ENCODE assay signal across 9 mouse cellular contexts in genomic region chr6:52160511-52161335, GRCm38 (mm10). TPM values are rescaled to one million over a fixed set of nuclear protein-coding genes. Genes with fewer than 3 reads are reported as not detected.
DNase-seq lines count a peak whose midpoint lies in the region; ATAC-seq lines count a peak whose summit lies in the region.
"Had no signal": no experiment of that assay in that cellular context is flagged by ENCODE, and none has a peak within 500 bp of the region (broad histone marks: within the 10 kb centered on the region; RNA-seq: fewer than 3 reads in every experiment).

No protein-coding gene starts in this region.

- intact Hi-C loops in heart, postnatal 14 days (cut with DNase I), result loop anchor here (5.0 kb wide), 1 partner anchor 153 kb away; no protein-coding TSS in a partner anchor

- no peaks in the 10 kb centered on the region for H3K9me3 ChIP-seq in heart, embryonic 11.5 days (replicated peaks; ENCODE audit: control insufficient read depth, low read length)
- no peaks in the 10 kb centered on the region for H3K9me3 ChIP-seq in embryonic facial prominence, embryonic 12.5 days

- H3K4me2 ChIP-seq in heart, embryonic 11.5 days, result peak overlapping the region; percentile 76
- peak overlapping the region; percentile 99 for H3K4me2 ChIP-seq in embryonic facial prominence, embryonic 12.5 days (replicated peaks)

- peak overlapping the region; percentile 57; the same call in 1 of the 2 replicates for H3K9ac ChIP-seq in heart, embryonic 11.5 days (ENCODE audit: low read depth, low read length)
- H3K9ac ChIP-seq in embryonic facial prominence, embryonic 12.5 days, result peak overlapping the region; percentile 40; the same call in 1 of the 2 replicates

- ATAC-seq in heart, embryonic 11.5 days (replicated peaks; ENCODE audit: insufficient number of reproducible peaks, low FRiP score, low TSS enrichment), result no peak
- no peak for ATAC-seq in embryonic facial prominence, embryonic 12.5 days (ENCODE audit: insufficient number of reproducible peaks, insufficient read depth, low FRiP score, low TSS enrichment)

- H3K4me1 ChIP-seq in heart, embryonic 11.5 days (ENCODE audit: control insufficient read depth, insufficient read depth, low read length), result peaks cover 5% of the 10 kb centered on the region; the same call in 1 of the 2 replicates
- 0 out of 2 replicates have a peak, but pooled peaks cover 4% of the 10 kb centered on the region for H3K4me1 ChIP-seq in embryonic facial prominence, embryonic 12.5 days

- no peaks in the 10 kb centered on the region for H3K36me3 ChIP-seq in heart, embryonic 11.5 days (ENCODE audit: control insufficient read depth, insufficient read depth, low read length)
- H3K36me3 ChIP-seq in embryonic facial prominence, embryonic 12.5 days, result no peaks in the 10 kb centered on the region

- peak overlapping the region; percentile 29 for H3K27ac ChIP-seq in heart, embryonic 11.5 days (ENCODE audit: low read depth, low read length)
- H3K27ac ChIP-seq in embryonic facial prominence, embryonic 12.5 days, result peak overlapping the region; percentile 32; the same call in 1 of the 2 replicates

- H3K27me3 ChIP-seq in heart, embryonic 11.5 days (ENCODE audit: control insufficient read depth, insufficient read depth, low read length), result peaks cover 94% of the 10 kb centered on the region
- H3K27me3 ChIP-seq in embryonic facial prominence, embryonic 12.5 days, result peaks cover 92% of the 10 kb centered on the region

- peak overlapping the region; percentile 31 for H3K4me3 ChIP-seq in heart, embryonic 11.5 days (ENCODE audit: low read depth, low read length)
- H3K4me3 ChIP-seq in embryonic facial prominence, embryonic 12.5 days, result peak overlapping the region; percentile 15

- no peak for DNase-seq in heart, postnatal 14 days
- DNase-seq in kidney, adult 8-10 months, result peak; percentile 77 to 80
- DNase-seq in lung, postnatal 14 days, result peak; percentile 64
- no peak for DNase-seq in cerebellum, adult 11-12 months
- no peak for DNase-seq in cerebellum, adult 8-10 months
- no peak for DNase-seq in B cell, adult 2 months

- 6% methylated on average over 30 of the region's 30 CpGs for WGBS in heart, embryonic 11.5 days (ENCODE audit: insufficient replicate concordance)
- 1% methylated on average over 30 of the region's 30 CpGs for WGBS in embryonic facial prominence, embryonic 12.5 days

RNA-seq across cellular contexts. Expression of gene Hoxa1, which starts 2.6 kb away (rescaled TPM):
- 1.2 TPM in 2 replicates for polyA plus RNA-seq in heart, embryonic 11.5 days (2014; fragmentation: Nextera tagmentation; extraction: Ambion mirVana)
- under 1 TPM; 0.15 to 0.22 TPM for total RNA-seq in heart, postnatal 14 days (2021)
- polyA plus RNA-seq in embryonic facial prominence, embryonic 12.5 days (2016; fragmentation: Nextera tagmentation; extraction: Ambion mirVana), result 0.71 and 0.77 TPM in 2 replicates
- total RNA-seq: MEL had no signal

RNA-seq across cellular contexts. Expression of gene Hoxa2, which starts 3.9 kb away (rescaled TPM):
- 3.5 and 3.6 TPM in 2 replicates for polyA plus RNA-seq in heart, embryonic 11.5 days (2014; fragmentation: Nextera tagmentation; extraction: Ambion mirVana)
- total RNA-seq in heart, postnatal 14 days (2021), result under 1 TPM; 0.24 to 0.76 TPM
- polyA plus RNA-seq in embryonic facial prominence, embryonic 12.5 days (2016; fragmentation: Nextera tagmentation; extraction: Ambion mirVana), result 15.1 and 18.2 TPM in 2 replicates
- total RNA-seq: MEL had no signal

RNA-seq across cellular contexts. Expression of gene 5730596B20Rik, which starts 16.6 kb away (rescaled TPM):
- polyA plus RNA-seq in heart, embryonic 11.5 days (2014; fragmentation: Nextera tagmentation; extraction: Ambion mirVana), result 0.45 and 0.57 TPM in 2 replicates
- under 1 TPM; 0.17 to 0.20 TPM for total RNA-seq in heart, postnatal 14 days (2021)
- 0.17 and 0.35 TPM in 2 replicates for polyA plus RNA-seq in embryonic facial prominence, embryonic 12.5 days (2016; fragmentation: Nextera tagmentation; extraction: Ambion mirVana)
- total RNA-seq: MEL had no signal

RNA-seq across cellular contexts. Expression of gene Hoxa4, which starts 30.8 kb away (rescaled TPM):
- polyA plus RNA-seq in heart, embryonic 11.5 days (2014; fragmentation: Nextera tagmentation; extraction: Ambion mirVana), result 0.68 and 1.4 TPM in 2 replicates
- total RNA-seq in heart, postnatal 14 days (2021), result under 1 TPM; 0.44 to 0.62 TPM
- polyA plus RNA-seq in embryonic facial prominence, embryonic 12.5 days (2016; fragmentation: Nextera tagmentation; extraction: Ambion mirVana), result 0.14 TPM in 1 of 2 replicates, not detected in the other
- total RNA-seq: MEL had no signal

RNA-seq across cellular contexts. Expression of gene Hoxa5, which starts 43.7 kb away (rescaled TPM):
- polyA plus RNA-seq in heart, embryonic 11.5 days (2014; fragmentation: Nextera tagmentation; extraction: Ambion mirVana), result 2.4 and 2.6 TPM in 2 replicates
- 1 to 10 TPM; 1.4 to 2.1 TPM for total RNA-seq in heart, postnatal 14 days (2021)
- 0.33 and 0.34 TPM in 2 replicates for polyA plus RNA-seq in embryonic facial prominence, embryonic 12.5 days (2016; fragmentation: Nextera tagmentation; extraction: Ambion mirVana)
- total RNA-seq: MEL had no signal

Comparison
In these comparisons a context has a peak if more than half of its experiments do, and no peak if none do; other contexts are left out.
1. DNase-seq: peak in kidney, adult 8-10 months (2 of 2) and lung, postnatal 14 days (single experiment); none in heart, postnatal 14 days (0 of 2), cerebellum, adult 11-12 months (single experiment), cerebellum, adult 8-10 months (single experiment) and B cell, adult 2 months (0 of 2).